ENCODE assay signal across 8 mouse cellular contexts in the genomic region with DNA sequence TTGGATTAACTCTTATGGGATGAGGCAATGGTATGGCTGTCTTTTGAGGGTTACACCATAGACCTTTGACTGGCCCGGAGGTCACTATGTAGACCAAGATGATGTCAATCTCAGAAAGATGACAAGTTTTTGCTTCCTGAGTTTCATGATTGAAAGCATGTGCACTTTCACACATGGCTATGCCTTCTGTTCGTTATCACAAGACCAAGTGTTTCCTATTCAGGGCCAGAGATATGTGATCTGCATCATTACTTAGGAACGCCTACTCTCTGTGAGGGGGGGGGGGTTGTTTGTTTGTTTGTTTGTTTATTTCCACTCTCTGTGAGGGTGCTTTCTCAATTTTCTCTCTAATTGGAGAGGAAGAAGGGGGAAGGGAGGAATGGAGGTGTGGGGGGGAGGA. TPM values are rescaled to one million over a fixed set of nuclear protein-coding genes. Genes with fewer than 3 reads are reported as not detected.
DNase-seq lines count a peak whose midpoint lies in the region; ATAC-seq lines count a peak whose summit lies in the region.

No protein-coding gene starts in this region.

- peak overlapping the region; percentile 78 for H3K4me3 ChIP-seq in heart, embryonic 16.5 days (ENCODE audit: low read length)
- H3K4me3 ChIP-seq in hindbrain, embryonic 12.5 days, result peak overlapping the region; percentile 73
- H3K4me3 ChIP-seq in midbrain, embryonic 16.5 days (ENCODE audit: low read depth, low read length), result peak overlapping the region; percentile 55

- no peak for ATAC-seq in heart, embryonic 16.5 days (replicated peaks; ENCODE audit: extremely low read depth, insufficient read depth, low FRiP score)
- ATAC-seq in hindbrain, embryonic 12.5 days (ENCODE audit: low FRiP score), result peak; percentile 0; the same call in 1 of the 2 replicates
- ATAC-seq in midbrain, embryonic 16.5 days, result 0 out of 2 replicates have a peak, but pooled peaks have one; percentile 0
- ATAC-seq in granulocyte monocyte progenitor cell, adult 5-6 weeks (replicated peaks; ENCODE audit: poor library complexity, severe bottlenecking), result no peak

- H3K4me1 ChIP-seq in heart, embryonic 16.5 days (ENCODE audit: control insufficient read depth, insufficient read depth, low read length), result peaks cover 24% of the 10 kb centered on the region
- peaks cover 32% of the 10 kb centered on the region for H3K4me1 ChIP-seq in hindbrain, embryonic 12.5 days
- H3K4me1 ChIP-seq in midbrain, embryonic 16.5 days (ENCODE audit: control insufficient read depth, insufficient read depth, low read length), result peaks cover 27% of the 10 kb centered on the region

- H3K4me2 ChIP-seq in heart, embryonic 16.5 days (ENCODE audit: low read depth, low read length), result peak overlapping the region; percentile 69
- H3K4me2 ChIP-seq in hindbrain, embryonic 12.5 days (replicated peaks), result peak overlapping the region; percentile 64
- H3K4me2 ChIP-seq in midbrain, embryonic 16.5 days (ENCODE audit: low read length), result peak overlapping the region; percentile 68

- peak overlapping the region; percentile 86 for H3K9ac ChIP-seq in heart, embryonic 16.5 days (ENCODE audit: low read length)
- H3K9ac ChIP-seq in hindbrain, embryonic 12.5 days, result peak overlapping the region; percentile 69
- H3K9ac ChIP-seq in midbrain, embryonic 16.5 days (ENCODE audit: low read depth, low read length), result peak overlapping the region; percentile 62

- DNase-seq in heart, postnatal 4 days, result no peak
- peak; percentile 50 for DNase-seq in NIH3T3 (ENCODE audit: low read depth)
- DNase-seq in left cerebral cortex, adult 9 months (ENCODE audit: low spot score in 2 of 2), result no peak
- DNase-seq in gastrocnemius, postnatal 10 days, result no peak

- no peaks in the 10 kb centered on the region for H3K9me3 ChIP-seq in heart, embryonic 16.5 days (replicated peaks; ENCODE audit: control insufficient read depth, low read length)
- no peaks in the 10 kb centered on the region for H3K9me3 ChIP-seq in hindbrain, embryonic 12.5 days (replicated peaks)
- H3K9me3 ChIP-seq in midbrain, embryonic 16.5 days (replicated peaks; ENCODE audit: control insufficient read depth, low read length, poor library complexity, severe bottlenecking), result 0 out of 2 replicates have a peak, but pooled peaks cover 2% of the 10 kb centered on the region

- peak overlapping the region; percentile 96 for H3K27ac ChIP-seq in heart, embryonic 16.5 days (ENCODE audit: low read length)
- peak overlapping the region; percentile 92 for H3K27ac ChIP-seq in hindbrain, embryonic 12.5 days
- peak overlapping the region; percentile 91 for H3K27ac ChIP-seq in midbrain, embryonic 16.5 days (ENCODE audit: low read length)

- 57% methylated on average over 3 of the region's 3 CpGs for WGBS in heart, embryonic 16.5 days
- WGBS in hindbrain, embryonic 12.5 days, result 53% methylated on average over 3 of the region's 3 CpGs
- WGBS in midbrain, embryonic 16.5 days, result 47% methylated on average over 3 of the region's 3 CpGs

- H3K27me3 ChIP-seq in heart, embryonic 16.5 days (ENCODE audit: control insufficient read depth, insufficient read depth, low read length), result no peaks in the 10 kb centered on the region
- H3K27me3 ChIP-seq in hindbrain, embryonic 12.5 days, result no peaks in the 10 kb centered on the region
- H3K27me3 ChIP-seq in midbrain, embryonic 16.5 days (ENCODE audit: control insufficient read depth, insufficient read depth, low read depth, low read length), result no peaks in the 10 kb centered on the region

- no peaks in the 10 kb centered on the region for H3K36me3 ChIP-seq in heart, embryonic 16.5 days (ENCODE audit: control insufficient read depth, insufficient read depth)
- no peaks in the 10 kb centered on the region for H3K36me3 ChIP-seq in hindbrain, embryonic 12.5 days
- H3K36me3 ChIP-seq in midbrain, embryonic 16.5 days (ENCODE audit: control insufficient read depth, insufficient read depth, low read length), result no peaks in the 10 kb centered on the region

RNA-seq across cellular contexts. Expression of a gene that starts 0.9 kb away (rescaled TPM):
- 349 and 354 TPM in 2 replicates for polyA plus RNA-seq in heart, embryonic 16.5 days (2015; fragmentation: Nextera tagmentation; extraction: Ambion mirVana)
- total RNA-seq in heart, postnatal 4 days (2021), result 100 to 1,000 TPM; 287 to 293 TPM
- polyA plus RNA-seq in hindbrain, embryonic 12.5 days (2016; fragmentation: Nextera tagmentation; extraction: Ambion mirVana), result 490 and 499 TPM in 2 replicates
- 746 and 783 TPM in 2 replicates for polyA plus RNA-seq in midbrain, embryonic 16.5 days (2015; fragmentation: Nextera tagmentation; extraction: Ambion mirVana)
- 220 and 318 TPM in 2 replicates for total RNA-seq in granulocyte monocyte progenitor cell, adult 5-6 weeks (2014; fragmentation: Nextera tagmentation)
- 119 and 128 TPM in 2 replicates for total RNA-seq in granulocyte monocyte progenitor cell, adult 5-6 weeks (2017)
- 100 to 1,000 TPM; 137 to 146 TPM for total RNA-seq in gastrocnemius, postnatal 10 days (2021)

RNA-seq across cellular contexts. Expression of a gene that starts 24.7 kb away (rescaled TPM):
- polyA plus RNA-seq in heart, embryonic 16.5 days (2015; fragmentation: Nextera tagmentation; extraction: Ambion mirVana), result not detected in 2 replicates
- total RNA-seq in heart, postnatal 4 days (2021), result not detected
- not detected in 2 replicates for polyA plus RNA-seq in hindbrain, embryonic 12.5 days (2016; fragmentation: Nextera tagmentation; extraction: Ambion mirVana)
- polyA plus RNA-seq in midbrain, embryonic 16.5 days (2015; fragmentation: Nextera tagmentation; extraction: Ambion mirVana), result not detected in 2 replicates
- not detected in 2 replicates for total RNA-seq in granulocyte monocyte progenitor cell, adult 5-6 weeks (2014; fragmentation: Nextera tagmentation)
- not detected in 2 replicates for total RNA-seq in granulocyte monocyte progenitor cell, adult 5-6 weeks (2017)
- not detected for total RNA-seq in gastrocnemius, postnatal 10 days (2021)

RNA-seq across cellular contexts. Expression of a gene that starts 39.3 kb away (rescaled TPM):
- not detected in 2 replicates for polyA plus RNA-seq in heart, embryonic 16.5 days (2015; fragmentation: Nextera tagmentation; extraction: Ambion mirVana)
- total RNA-seq in heart, postnatal 4 days (2021), result not detected
- not detected in 2 replicates for polyA plus RNA-seq in hindbrain, embryonic 12.5 days (2016; fragmentation: Nextera tagmentation; extraction: Ambion mirVana)
- polyA plus RNA-seq in midbrain, embryonic 16.5 days (2015; fragmentation: Nextera tagmentation; extraction: Ambion mirVana), result not detected in 2 replicates
- total RNA-seq in granulocyte monocyte progenitor cell, adult 5-6 weeks (2014; fragmentation: Nextera tagmentation), result not detected in 2 replicates
- not detected in 2 replicates for total RNA-seq in granulocyte monocyte progenitor cell, adult 5-6 weeks (2017)
- not detected for total RNA-seq in gastrocnemius, postnatal 10 days (2021)

RNA-seq across cellular contexts. Expression of a gene that starts 52.0 kb away (rescaled TPM):
- not detected in 2 replicates for polyA plus RNA-seq in heart, embryonic 16.5 days (2015; fragmentation: Nextera tagmentation; extraction: Ambion mirVana)
- not detected for total RNA-seq in heart, postnatal 4 days (2021)
- not detected in 2 replicates for polyA plus RNA-seq in hindbrain, embryonic 12.5 days (2016; fragmentation: Nextera tagmentation; extraction: Ambion mirVana)
- polyA plus RNA-seq in midbrain, embryonic 16.5 days (2015; fragmentation: Nextera tagmentation; extraction: Ambion mirVana), result not detected in 2 replicates
- not detected in 2 replicates for total RNA-seq in granulocyte monocyte progenitor cell, adult 5-6 weeks (2014; fragmentation: Nextera tagmentation)
- total RNA-seq in granulocyte monocyte progenitor cell, adult 5-6 weeks (2017), result not detected in 2 replicates
- total RNA-seq in gastrocnemius, postnatal 10 days (2021), result not detected

Comparison
In these comparisons a context has a peak if more than half of its experiments do, and no peak if none do; other contexts are left out.
1. ATAC-seq: peak in hindbrain, embryonic 12.5 days (single experiment) and midbrain, embryonic 16.5 days (single experiment); none in heart, embryonic 16.5 days (single experiment) and granulocyte monocyte progenitor cell, adult 5-6 weeks (single experiment).
2. Peak in every context shown above with its lines, with median percentiles within 50 percentile points of each other: H3K27ac ChIP-seq, H3K4me2 ChIP-seq, H3K4me3 ChIP-seq and H3K9ac ChIP-seq.